Mouse (Mus musculus) CH12F3 (cell line): ENCODE data around the gene Dync1h1.

Source experiments
- in situ Hi-C: fragments of 300-500 bp; cut with MboI; formaldehyde crosslinking; loops from 2 replicates; pipeline ENCODE4 v1.14.3; 2020; ENCODE audit warnings: low sequenced_read_pairs

Gene Dync1h1

GRCm38 (mm10) chr12:110601241-110602218 is at the start of gene Dync1h1:
Gene Dync1h1 (plus strand): TSS chr12:110601452.
- in situ Hi-C loops: loop anchor here (25.0 kb wide), 1 partner anchor 236 kb away; the partner anchor contains the start of gene Mok

- in situ Hi-C loops: no loop called here
Observed at GRCm38 (mm10) chr12:110552113-110552512, 49.1 kb upstream of the Dync1h1 start.

- in situ Hi-C loops: no loop called here
Observed at GRCm38 (mm10) chr12:110553362-110553761, 47.9 kb upstream of the Dync1h1 start.

- in situ Hi-C loops: no loop called here
Observed at GRCm38 (mm10) chr12:110555536-110556240, 45.6 kb upstream of the Dync1h1 start.

GRCm38 (mm10) chr12:110556861-110557628 is 44.2 kb upstream of the Dync1h1 start:
- in situ Hi-C loops: no loop called here

GRCm38 (mm10) chr12:110558175-110558574 is 43.1 kb upstream of the Dync1h1 start:
- in situ Hi-C loops: no loop called here

- in situ Hi-C loops: no loop called here
Observed at GRCm38 (mm10) chr12:110563383-110563782, 37.9 kb upstream of the Dync1h1 start.

GRCm38 (mm10) chr12:110564848-110565247 is 36.4 kb upstream of the Dync1h1 start:
- in situ Hi-C loops: no loop called here

GRCm38 (mm10) chr12:110566366-110566765 is 34.9 kb upstream of the Dync1h1 start:
- in situ Hi-C loops: no loop called here

GRCm38 (mm10) chr12:110571050-110571449 is 30.2 kb upstream of the Dync1h1 start:
- in situ Hi-C loops: no loop called here

GRCm38 (mm10) chr12:110572351-110572750 is 28.9 kb upstream of the Dync1h1 start:
- in situ Hi-C loops: no loop called here

GRCm38 (mm10) chr12:110573635-110574034 is 27.6 kb upstream of the Dync1h1 start:
- in situ Hi-C loops: no loop called here

- in situ Hi-C loops: no loop called here
Observed at GRCm38 (mm10) chr12:110575926-110576325, 25.3 kb upstream of the Dync1h1 start.

- in situ Hi-C loops: no loop called here
Observed at GRCm38 (mm10) chr12:110578333-110578732, 22.9 kb upstream of the Dync1h1 start.

- in situ Hi-C loops: no loop called here
Observed at GRCm38 (mm10) chr12:110588622-110589021, 12.6 kb upstream of the Dync1h1 start.

- in situ Hi-C loops: no loop called here
Observed at GRCm38 (mm10) chr12:110590804-110591259, 10.4 kb upstream of the Dync1h1 start.

- in situ Hi-C loops: no loop called here
Observed at GRCm38 (mm10) chr12:110591260-110591883, 9.9 kb upstream of the Dync1h1 start.

GRCm38 (mm10) chr12:110598527-110598926 is 2.7 kb upstream of the Dync1h1 start:
- in situ Hi-C loops: no loop called here

- in situ Hi-C loops: loop anchor here (25.0 kb wide), 1 partner anchor 238 kb away; the partner anchor contains the start of gene Mok
Observed at GRCm38 (mm10) chr12:110599791-110600190, 1.5 kb upstream of the Dync1h1 start.
